Comparison of ENCODE assay signal across 13 mouse cellular contexts in genomic region chr17:47327969-47328368, GRCm38 (mm10). TPM values are rescaled to one million over a fixed set of nuclear protein-coding genes. Genes with fewer than 3 reads are reported as not detected.
DNase-seq lines count a peak whose midpoint lies in the region; ATAC-seq and TF ChIP-seq lines count a peak whose summit lies in the region.
"Had no signal": no experiment of that assay in that cellular context is flagged by ENCODE, and none has a peak within 500 bp of the region (broad histone marks: within the 10 kb centered on the region; RNA-seq: fewer than 3 reads in every experiment).

No protein-coding gene starts in this region.

- in situ Hi-C loops in ES-E14 (cut with MboI; ENCODE audit: low sequenced_read_pairs in 2 of 2, unreplicated experiment in 2 of 2): no loop called here

- H3K9ac ChIP-seq in heart, adult 2 months (ENCODE audit: low read depth, low read length): no peak overlapping the region
- H3K9ac ChIP-seq in liver, postnatal 0 days (replicated peaks): no peak overlapping the region
- no peak overlapping the region for H3K9ac ChIP-seq in liver, embryonic 11.5 days (ENCODE audit: low read depth, low read length)
- no peak overlapping the region for H3K9ac ChIP-seq in ES-E14 (ENCODE audit: insufficient read depth, low read depth, low read length, poor library complexity, severe bottlenecking)

- TF ChIP-seq CTCF in heart, adult 2 months (IDR thresholded peaks at IDR 0.05): peak; percentile 58
- peak; percentile 37; the same call in 1 of the 2 replicates for TF ChIP-seq CTCF in liver, postnatal 0 days (IDR thresholded peaks at IDR 0.05; ENCODE audit: low read depth)

- no peak for ATAC-seq in liver, postnatal 0 days
- no peak for ATAC-seq in liver, embryonic 11.5 days (replicated peaks; ENCODE audit: low FRiP score)
- ATAC-seq: forebrain, embryonic 16.5 days had no signal

- no peak for TF ChIP-seq EP300 in heart, adult 2 months (IDR thresholded peaks at IDR 0.05; ENCODE audit: insufficient read depth, low read depth, low read length)
- TF ChIP-seq EP300 in liver, postnatal 0 days (IDR thresholded peaks at IDR 0.05; ENCODE audit: low read depth): no peak

- WGBS in heart, adult 2 months: 69% methylated on average over 7 of the region's 7 CpGs
- WGBS in liver, postnatal 0 days (ENCODE audit: insufficient replicate concordance): 75% methylated on average over 7 of the region's 7 CpGs
- WGBS in liver, embryonic 11.5 days: 59% methylated on average over 7 of the region's 7 CpGs

- TF ChIP-seq POLR2A in heart, adult 2 months (IDR thresholded peaks at IDR 0.05; ENCODE audit: insufficient read depth, low read depth, low read length): no peak

- H3K27ac ChIP-seq in heart, adult 2 months: no peak overlapping the region
- H3K27ac ChIP-seq in liver, postnatal 0 days (ENCODE audit: low read depth): no peak overlapping the region
- H3K27ac ChIP-seq in liver, embryonic 11.5 days (ENCODE audit: low read depth, low read length): no peak overlapping the region
- no peak overlapping the region for H3K27ac ChIP-seq in ES-E14 (ENCODE audit: insufficient read depth, low read depth, low read length, poor library complexity, severe bottlenecking)
- H3K27ac ChIP-seq: hindbrain, embryonic 10.5 days; macrophage had no signal

- no peaks in the 10 kb centered on the region; the same call in none of the 2 replicates for H3K4me1 ChIP-seq in heart, adult 2 months (ENCODE audit: control insufficient read depth, insufficient read depth, low read length)
- H3K4me1 ChIP-seq in liver, postnatal 0 days (ENCODE audit: insufficient read depth): peaks cover 5% of the 10 kb centered on the region
- H3K4me1 ChIP-seq in liver, embryonic 11.5 days (replicated peaks; ENCODE audit: control insufficient read depth, insufficient read depth, low read length): no peaks in the 10 kb centered on the region
- H3K4me1 ChIP-seq in ES-E14 (ENCODE audit: control insufficient read depth in 2 of 2, insufficient read depth in 2 of 2, low read length in 2 of 2, poor library complexity in 1 of 2): peaks cover 0 to 6% of the 10 kb centered on the region in 2 experiments; a peak in 1 of 4 replicates
- H3K4me1 ChIP-seq: hindbrain, embryonic 10.5 days had no signal

- H3K9me3 ChIP-seq in liver, postnatal 0 days (ENCODE audit: low read length): no peaks in the 10 kb centered on the region
- no peaks in the 10 kb centered on the region for H3K9me3 ChIP-seq in liver, embryonic 11.5 days (ENCODE audit: control insufficient read depth, low read length)
- H3K9me3 ChIP-seq in ES-E14 (ENCODE audit: control insufficient read depth, insufficient read depth, low read depth, low read length): no peaks in the 10 kb centered on the region
- H3K9me3 ChIP-seq: G1E; hindbrain, embryonic 10.5 days had no signal

- no peaks in the 10 kb centered on the region for H3K27me3 ChIP-seq in heart, adult 2 months (ENCODE audit: control insufficient read depth, insufficient read depth, low read length)
- no peaks in the 10 kb centered on the region for H3K27me3 ChIP-seq in liver, postnatal 0 days (ENCODE audit: insufficient read depth, low read length)
- H3K27me3 ChIP-seq in liver, embryonic 11.5 days (replicated peaks; ENCODE audit: control insufficient read depth, insufficient read depth, low read length): no peaks in the 10 kb centered on the region

- H3K36me3 ChIP-seq in heart, adult 2 months (ENCODE audit: control insufficient read depth, insufficient read depth, low read length): no peaks in the 10 kb centered on the region
- no peaks in the 10 kb centered on the region for H3K36me3 ChIP-seq in liver, postnatal 0 days (replicated peaks; ENCODE audit: insufficient read depth, low read length)
- no peaks in the 10 kb centered on the region; the same call in 1 of the 2 replicates for H3K36me3 ChIP-seq in liver, embryonic 11.5 days (ENCODE audit: control insufficient read depth, insufficient read depth, low read length)
- H3K36me3 ChIP-seq in ES-E14 (ENCODE audit: control insufficient read depth, insufficient read depth, low read length, poor library complexity, severe bottlenecking): peaks cover 24% of the 10 kb centered on the region; the same call in 1 of the 2 replicates
- H3K36me3 ChIP-seq: G1E had no signal

- H3K4me3 ChIP-seq in heart, adult 2 months: no peak overlapping the region
- H3K4me3 ChIP-seq in liver, postnatal 0 days (ENCODE audit: low read depth, low read length): no peak overlapping the region
- no peak overlapping the region for H3K4me3 ChIP-seq in liver, embryonic 11.5 days (ENCODE audit: low read depth, low read length)
- no peak overlapping the region for H3K4me3 ChIP-seq in ES-E14 (ENCODE audit: insufficient read depth in 1 of 2, low read depth in 1 of 2, low read length in 2 of 2, poor library complexity in 1 of 2, severe bottlenecking in 1 of 2)
- H3K4me3 ChIP-seq: hindbrain, embryonic 10.5 days had no signal

- H3K4me2 ChIP-seq in liver, postnatal 0 days (ENCODE audit: low read depth, low read length): no peak overlapping the region
- H3K4me2 ChIP-seq in liver, embryonic 11.5 days: no peak overlapping the region

- H3K79me2 ChIP-seq in heart, adult 2 months (replicated peaks; ENCODE audit: control insufficient read depth, insufficient read depth, low read length): no peaks in the 10 kb centered on the region

- no peak for DNase-seq in heart, adult 2 months
- no peak for DNase-seq in heart, postnatal 36 days
- DNase-seq in liver, postnatal 0 days: no peak
- DNase-seq in liver, embryonic 11.5 days (ENCODE audit: low spot score): no peak
- DNase-seq in ES-E14 (ENCODE audit: low read depth, low spot score): peak; percentile 47
- peak; percentile 48 for DNase-seq in retina, embryonic 14.5 days (ENCODE audit: low spot score)
- no peak for DNase-seq in spleen, adult 12 weeks (ENCODE audit: low spot score)
- DNase-seq in layer of hippocampus, postnatal 25 days (ENCODE audit: extremely low spot score in 1 of 2, low spot score in 1 of 2): no peak
- DNase-seq: thymus, postnatal 14 days had no signal

- intact Hi-C loops in heart, adult 2 months (cut with DNase I): no loop called here
- intact Hi-C loops in heart, postnatal 36 days (cut with DNase I): no loop called here

TF ChIP-seq in ES-E14, 5 proteins besides CTCF, POLR2A, EP300 and RAD21:
- TF ChIP-seq ZC3H11A (IDR thresholded peaks at IDR 0.05; ENCODE audit: borderline replicate concordance, low read depth, low read length): no peak
- no peak for TF ChIP-seq ZNF384 (IDR thresholded peaks at IDR 0.05; ENCODE audit: low read depth, low read length)
- TF ChIP-seq MAFK (IDR thresholded peaks at IDR 0.05; ENCODE audit: insufficient read depth, low read depth, low read length): no peak
- TF ChIP-seq CHD2 (IDR thresholded peaks at IDR 0.05; ENCODE audit: low read depth, low read length): no peak
- TF ChIP-seq HCFC1 (IDR thresholded peaks at IDR 0.05; ENCODE audit: borderline replicate concordance, insufficient read depth, low read length): no peak

RNA-seq across cellular contexts. Expression of gene Mrps10, which starts 40.7 kb away (rescaled TPM):
- 10 to 100 TPM; 18.2 to 22.5 TPM for total RNA-seq in heart, adult 2 months (2021)
- 19.9 and 25.9 TPM in 2 replicates for polyA plus RNA-seq in heart, adult 2 months (2012; rRNA removed)
- total RNA-seq in heart, postnatal 36 days (2021): 10 to 100 TPM; 19.9 to 23.9 TPM
- polyA plus RNA-seq in liver, postnatal 0 days (2015; fragmentation: Nextera tagmentation; extraction: Ambion mirVana): 46.6 and 47.5 TPM in 2 replicates
- 105 and 114 TPM in 2 replicates for polyA plus RNA-seq in liver, embryonic 11.5 days (2014; fragmentation: Nextera tagmentation; extraction: Ambion mirVana)
- 55.8 and 65.1 TPM in 2 replicates for total RNA-seq in ES-E14 (2012; rRNA removed)
- total RNA-seq in layer of hippocampus, postnatal 25 days (2021): 10 to 100 TPM; 26.4 to 32.5 TPM

RNA-seq across cellular contexts. Expression of gene Guca1b, which starts 57.2 kb away (rescaled TPM):
- total RNA-seq in heart, adult 2 months (2021): under 1 TPM; 0.23 to 0.43 TPM
- 0.86 and 1.1 TPM in 2 replicates for polyA plus RNA-seq in heart, adult 2 months (2012; rRNA removed)
- under 1 TPM; 0.25 to 0.33 TPM for total RNA-seq in heart, postnatal 36 days (2021)
- 0.11 and 0.13 TPM in 2 replicates for polyA plus RNA-seq in liver, postnatal 0 days (2015; fragmentation: Nextera tagmentation; extraction: Ambion mirVana)
- polyA plus RNA-seq in liver, embryonic 11.5 days (2014; fragmentation: Nextera tagmentation; extraction: Ambion mirVana): 0.43 and 0.60 TPM in 2 replicates
- not detected in 2 replicates for total RNA-seq in ES-E14 (2012; rRNA removed)
- total RNA-seq in layer of hippocampus, postnatal 25 days (2021): 1 to 10 TPM in 1 of 2 experiments, under 1 TPM in 1; 0.98 to 1.0 TPM
- total RNA-seq: G1E had no signal
- polyA plus RNA-seq: G1E had no signal

Comparison
In these comparisons a context has a peak if more than half of its experiments do, and no peak if none do; other contexts are left out.
1. DNase-seq: peak in ES-E14 (single experiment) and retina, embryonic 14.5 days (single experiment); none in heart, adult 2 months (0 of 2), heart, postnatal 36 days (0 of 2), liver, postnatal 0 days (single experiment), liver, embryonic 11.5 days (single experiment), spleen, adult 12 weeks (single experiment) and layer of hippocampus, postnatal 25 days (0 of 2).